Mouse (Mus musculus) midbrain, embryonic 10.5 days (tissue): ENCODE measurements around the gene Rps6kl1. TPM values are rescaled to one million over a fixed set of nuclear protein-coding genes. Genes with fewer than 3 reads are reported as not detected.
A peak's percentile ranks its signal among the peaks of the same experiment; 100 is the strongest.

ENCODE experiments used
- DNase-seq: peaks from one replicate; pipeline ENCODE4 v3.0.0-alpha.2; 2017; ENCODE audit warnings: low spot score
- H3K27ac ChIP-seq: fragments of 300-500 bp; sonication (generic); replicated peaks from 2 replicates; pipeline ENCODE4 v1.5.1; 2016; ENCODE audit warnings: mild to moderate bottlenecking
- H3K27me3 ChIP-seq: fragments of 300-500 bp; sonication (generic); 2 replicates; pipeline ENCODE4 v1.6.1; 2016; ENCODE audit warnings: low read depth, mild to moderate bottlenecking; ENCODE audit not compliant: poor library complexity, severe bottlenecking
- H3K36me3 ChIP-seq: fragments of 300-500 bp; sonication (generic); 2 replicates; pipeline ENCODE4 v1.6.1; 2016; ENCODE audit warnings: mild to moderate bottlenecking, moderate library complexity
- H3K4me1 ChIP-seq: fragments of 300-500 bp; sonication (generic); 2 replicates; pipeline ENCODE4 v1.6.1; 2016
- H3K4me3 ChIP-seq: fragments of 300-500 bp; sonication (generic); 2 replicates; pipeline ENCODE4 v1.5.1; 2016; ENCODE audit warnings: mild to moderate bottlenecking, moderate library complexity
- H3K9me3 ChIP-seq: fragments of 300-500 bp; sonication (generic); replicated peaks from 2 replicates; pipeline ENCODE4 v1.6.1; 2016; ENCODE audit warnings: mild to moderate bottlenecking
- WGBS: fragments of 180-500 bp; shearing (Covaris S2); methylation state at CpG from one replicate; pipeline ENCODE4 v1.1.7; 2016; 5-methylcytosine and 5-hydroxymethylcytosine counted together
- polyA plus RNA-seq: library from polyadenylated mRNA; unstranded; fragments of >200 nt; fragmentation: Nextera tagmentation; extraction: Ambion mirVana; gene quantifications from 2 replicates; pipeline ENCODE4 v1.2.1, GENCODE M21; 2016

Rps6kl1 gene
- polyA plus RNA-seq, 1 experiment from 2014 or later, result 1.7 TPM

- DNase-seq, result no peak
- 74% methylated on average over 5 of the region's 5 CpGs for WGBS
- peaks cover 48% of the 10 kb centered on the region for H3K27me3 ChIP-seq
- H3K27ac ChIP-seq, result no peak overlapping the region
- peaks cover 26% of the 10 kb centered on the region for H3K4me1 ChIP-seq
- no peaks in the 10 kb centered on the region for H3K9me3 ChIP-seq
- no peak overlapping the region for H3K4me3 ChIP-seq
- H3K36me3 ChIP-seq, result no peaks in the 10 kb centered on the region
Observed at GRCm38 (mm10) chr12:85184118-85184517, 33.1 kb upstream of the Rps6kl1 start.

- no peak for DNase-seq
- H3K4me3 ChIP-seq, result no peak overlapping the region
- WGBS, result 72% methylated on average over 5 of the region's 5 CpGs
- H3K27ac ChIP-seq, result no peak overlapping the region
- no peaks in the 10 kb centered on the region for H3K9me3 ChIP-seq
- peaks cover 32% of the 10 kb centered on the region for H3K4me1 ChIP-seq
- H3K36me3 ChIP-seq, result no peaks in the 10 kb centered on the region
- peaks cover 60% of the 10 kb centered on the region for H3K27me3 ChIP-seq
Observed at GRCm38 (mm10) chr12:85182898-85183297, 31.8 kb upstream of the Rps6kl1 start.

- Histone ChIP-seq H3K4me3 (0 out of 2 replicates have a peak overlapping the region, but pooled peaks have one; percentile 9), H3K4me1 (peaks cover 38% of the 10 kb centered on the region), H3K27me3 (peaks cover 66% of the 10 kb centered on the region), H3K36me3 (no peaks in the 10 kb centered on the region), H3K9me3 (no peaks in the 10 kb centered on the region), H3K27ac (no peak overlapping the region; the same call in 1 of the 2 replicates)
- no peak for DNase-seq
- WGBS, result 9% methylated on average over 8 of the region's 8 CpGs
Observed at GRCm38 (mm10) chr12:85182345-85182643, 31.2 kb upstream of the Rps6kl1 start.

- peaks cover 44% of the 10 kb centered on the region for H3K4me1 ChIP-seq
- H3K27me3 ChIP-seq, result peaks cover 72% of the 10 kb centered on the region
- 41% methylated on average over 17 of the region's 17 CpGs for whole genome bisulfite sequencing
- DNase-seq, result no peak
- H3K9me3 ChIP-seq, result no peaks in the 10 kb centered on the region
- 0 out of 2 replicates have a peak overlapping the region, but pooled peaks have one; percentile 9 for H3K4me3 ChIP-seq
- no peaks in the 10 kb centered on the region for H3K36me3 ChIP-seq
- H3K27ac ChIP-seq, result no peak overlapping the region; the same call in 1 of the 2 replicates
Observed at GRCm38 (mm10) chr12:85181475-85182344, 30.6 kb upstream of the Rps6kl1 start.

DNA sequence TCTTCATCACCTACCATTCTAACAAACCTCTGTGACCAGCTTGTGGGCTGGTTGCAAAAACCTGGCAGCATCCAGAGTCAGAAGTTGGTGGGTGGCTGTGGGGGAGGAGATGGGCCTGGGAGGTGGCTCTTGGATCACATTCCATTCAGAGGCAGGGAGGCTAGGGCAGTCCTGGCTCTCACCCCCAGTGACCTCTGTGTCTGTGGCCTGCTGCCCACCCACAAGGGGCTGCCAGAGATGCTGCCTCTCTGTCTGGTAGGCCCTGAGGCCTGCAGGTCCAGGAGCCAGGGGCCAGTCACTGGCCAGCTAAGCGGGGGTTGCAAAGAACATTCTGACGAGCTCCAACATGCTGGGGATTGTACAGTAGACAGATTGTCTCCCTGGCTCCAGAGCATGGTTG, 27.2 kb upstream of the Rps6kl1 start:
- no peak overlapping the region for H3K27ac ChIP-seq

GRCm38 (mm10) chr12:85177740-85178239, 26.7 kb upstream of the Rps6kl1 start, which contains the start of gene Pgf:
TSS of gene Pgf (minus strand) at chr12:85177790.
- Histone ChIP-seq H3K4me1 (peaks cover 63% of the 10 kb centered on the region), H3K27me3 (peaks cover 90% of the 10 kb centered on the region), H3K4me3 (peak within 1 kb of the TSS; percentile 51), H3K36me3 (no peaks in the 10 kb centered on the region), H3K9me3 (no peaks in the 10 kb centered on the region), H3K27ac (peak within 1 kb of the TSS; percentile 50)
- no peak for DNase-seq
- WGBS, result 73% methylated on average over 10 of the region's 10 CpGs

More for the DNA sequence above, 27.2 kb upstream of the Rps6kl1 start:
- peaks cover 95% of the 10 kb centered on the region for H3K27me3 ChIP-seq
- WGBS, result 77% methylated on average over 2 of the region's 2 CpGs
- H3K4me3 ChIP-seq, result no peak overlapping the region
- no peaks in the 10 kb centered on the region for H3K36me3 ChIP-seq
- no peak for DNase-seq
- no peaks in the 10 kb centered on the region for H3K9me3 ChIP-seq
- H3K4me1 ChIP-seq, result peaks cover 67% of the 10 kb centered on the region

GRCm38 (mm10) chr12:85176846-85177523, 25.9 kb upstream of the Rps6kl1 start:
- Histone ChIP-seq H3K36me3 (no peaks in the 10 kb centered on the region), H3K4me3 (peak overlapping the region; percentile 51), H3K4me1 (peaks cover 55% of the 10 kb centered on the region), H3K27ac (peak overlapping the region; percentile 50), H3K27me3 (peaks cover 82% of the 10 kb centered on the region), H3K9me3 (no peaks in the 10 kb centered on the region)
- 4% methylated on average over 32 of the region's 32 CpGs for WGBS
- DNase-seq, result peak; percentile 49

DNA sequence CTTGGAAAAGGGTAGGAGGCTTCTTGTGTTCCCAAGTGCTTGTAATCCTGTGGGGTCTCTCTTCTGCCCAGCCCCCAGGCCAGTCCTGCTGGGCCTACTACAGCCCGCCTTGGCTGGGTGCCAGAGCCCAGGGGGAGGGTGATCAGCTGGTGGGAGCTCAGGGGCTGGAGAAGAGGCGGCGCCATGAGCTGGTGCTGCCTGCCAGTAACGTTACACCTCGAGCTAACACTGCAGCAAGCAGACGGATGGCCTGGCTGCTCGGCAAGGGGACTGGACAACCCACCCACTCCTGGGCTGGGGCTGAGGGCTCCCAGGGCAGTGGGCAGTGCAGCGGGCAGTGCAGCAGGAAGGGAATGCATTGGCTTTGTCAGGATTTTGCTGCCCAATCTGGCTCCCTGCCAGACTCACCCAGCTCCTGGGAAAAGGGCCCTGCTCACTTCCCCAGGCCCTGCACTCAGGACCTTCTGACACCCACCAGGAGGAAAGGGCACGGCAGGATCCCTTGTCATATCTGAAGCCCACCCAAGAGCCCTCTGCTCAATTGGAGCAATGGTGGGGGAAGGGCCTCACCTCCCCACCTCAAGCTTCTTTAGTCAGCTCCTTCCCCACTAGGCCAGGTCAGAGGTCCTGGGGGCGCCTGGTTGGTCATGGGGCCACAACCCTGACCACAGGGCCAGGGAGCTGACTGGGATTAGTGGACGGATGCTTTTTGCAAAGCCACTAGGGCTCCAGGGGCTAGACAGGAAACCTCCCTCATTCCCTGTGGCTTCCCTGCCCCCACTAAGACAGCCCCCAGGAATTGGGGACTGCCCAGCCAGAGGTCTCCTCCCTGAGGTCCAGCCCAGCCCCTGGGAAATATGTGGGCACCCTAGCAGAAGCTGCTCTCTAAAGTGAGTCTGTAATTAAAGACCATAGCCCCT, 25.1 kb upstream of the Rps6kl1 start:
- peak overlapping the region; percentile 51 for H3K4me3 ChIP-seq

GRCm38 (mm10) chr12:85175087-85175675, 24.1 kb upstream of the Rps6kl1 start:
- peaks cover 47% of the 10 kb centered on the region for H3K4me1 ChIP-seq
- no peak for DNase-seq
- 41% methylated on average over 16 of the region's 16 CpGs for WGBS
- peak overlapping the region; percentile 50; the same call in 1 of the 2 replicates for H3K27ac ChIP-seq
- H3K36me3 ChIP-seq, result no peaks in the 10 kb centered on the region
- no peaks in the 10 kb centered on the region for H3K9me3 ChIP-seq
- H3K27me3 ChIP-seq, result peaks cover 67% of the 10 kb centered on the region
- peak overlapping the region; percentile 51 for H3K4me3 ChIP-seq

More for the DNA sequence above, 25.1 kb upstream of the Rps6kl1 start:
- H3K27ac ChIP-seq, result peak overlapping the region; percentile 50
- peaks cover 47% of the 10 kb centered on the region for H3K4me1 ChIP-seq
- no peaks in the 10 kb centered on the region for H3K36me3 ChIP-seq
- no peaks in the 10 kb centered on the region for H3K9me3 ChIP-seq
- DNase-seq, result peak; percentile 55
- 8% methylated on average over 11 of the region's 11 CpGs for WGBS
- peaks cover 74% of the 10 kb centered on the region for H3K27me3 ChIP-seq

- H3K27ac ChIP-seq, result no peak overlapping the region
- no peaks in the 10 kb centered on the region for H3K9me3 ChIP-seq
- DNase-seq, result no peak
Observed at GRCm38 (mm10) chr12:85174016-85174415, 23.0 kb upstream of the Rps6kl1 start.

GRCm38 (mm10) chr12:85170948-85171307, 19.9 kb upstream of the Rps6kl1 start:
- WGBS, result 81% methylated on average over 3 of the region's 3 CpGs
- H3K9me3 ChIP-seq, result no peaks in the 10 kb centered on the region
- peaks cover 30% of the 10 kb centered on the region for H3K27me3 ChIP-seq
- no peak overlapping the region for H3K27ac ChIP-seq
- no peak for DNase-seq
- peaks cover 32% of the 10 kb centered on the region for H3K4me1 ChIP-seq
- no peaks in the 10 kb centered on the region for H3K36me3 ChIP-seq
- H3K4me3 ChIP-seq, result no peak overlapping the region

More at GRCm38 (mm10) chr12:85174016-85174415, 23.0 kb upstream of the Rps6kl1 start:
- Histone ChIP-seq H3K36me3 (no peaks in the 10 kb centered on the region), H3K4me1 (peaks cover 58% of the 10 kb centered on the region), H3K4me3 (no peak overlapping the region), H3K27me3 (peaks cover 61% of the 10 kb centered on the region)
- 80% methylated on average over 7 of the region's 7 CpGs for WGBS
